Mouse (Mus musculus) lung, embryonic 14.5 days (tissue): Measurements from ENCODE around the gene Impg2. TPM values are rescaled to one million over a fixed set of nuclear protein-coding genes. Genes with fewer than 3 reads are reported as not detected.

Experiments
- ATAC-seq: fragments of 200-750 bp; cut with Nextera tagmentation; 2 replicates; pipeline ENCODE4 v1.8.0; 2017; ENCODE audit warnings: mild to moderate bottlenecking, moderate TSS enrichment, moderate library complexity; ENCODE audit not compliant: insufficient read depth
- DNase-seq: peaks from one replicate; pipeline ENCODE4 v3.0.0-alpha.2; 2015
- H3K27ac ChIP-seq: fragments of 300-500 bp; sonication (generic); 2 replicates; pipeline ENCODE4 v1.5.1; 2014; ENCODE audit warnings: low read depth, mild to moderate bottlenecking, moderate library complexity
- H3K27me3 ChIP-seq: fragments of 300-500 bp; sonication (generic); 2 replicates; pipeline ENCODE4 v1.6.1; 2014; ENCODE audit warnings: low read length, control low read depth; ENCODE audit not compliant: insufficient read depth
- H3K36me3 ChIP-seq: fragments of 300-500 bp; sonication (generic); 2 replicates; pipeline ENCODE4 v1.6.1; 2014; ENCODE audit warnings: control low read depth; ENCODE audit not compliant: insufficient read depth
- H3K4me1 ChIP-seq: fragments of 300-500 bp; sonication (generic); 2 replicates; pipeline ENCODE4 v1.6.1; 2014; ENCODE audit warnings: antibody characterized with exemption, control low read depth; ENCODE audit not compliant: insufficient read depth
- H3K4me2 ChIP-seq: fragments of 300-500 bp; sonication (generic); 2 replicates; pipeline ENCODE4 v1.6.1; 2014; ENCODE audit warnings: mild to moderate bottlenecking
- H3K4me3 ChIP-seq: fragments of 300-500 bp; sonication (generic); 2 replicates; pipeline ENCODE4 v1.5.1; 2014; ENCODE audit warnings: low read depth, low read length
- H3K9ac ChIP-seq: fragments of 300-500 bp; sonication (generic); 2 replicates; pipeline ENCODE4 v1.6.1; 2014
- H3K9me3 ChIP-seq: fragments of 300-500 bp; sonication (generic); 2 replicates; pipeline ENCODE4 v1.6.1; 2016; ENCODE audit warnings: low read depth, low read length, control low read depth
- CTCF ChIP-seq: IDR thresholded peaks from 2 replicates; pipeline ENCODE4 v1.5.1; 2016; ENCODE audit warnings: antibody characterized with exemption, low read depth
- WGBS: fragments of 180-500 bp; shearing (Covaris S2); extraction: QIAGEN DNeasy Blood & Tissue Kit; methylation state at CpG from one replicate; pipeline ENCODE4 v1.1.7; 2014; 5-methylcytosine and 5-hydroxymethylcytosine counted together
- polyA plus RNA-seq: library from polyadenylated mRNA; unstranded; fragments of >200 nt; fragmentation: Nextera tagmentation; extraction: Ambion mirVana; gene quantifications from 2 replicates; pipeline ENCODE4 v1.2.1, GENCODE M21; 2014

Gene Impg2
- polyA plus RNA-seq, 1 experiment from 2014 or later: 0.09 TPM

DNA sequence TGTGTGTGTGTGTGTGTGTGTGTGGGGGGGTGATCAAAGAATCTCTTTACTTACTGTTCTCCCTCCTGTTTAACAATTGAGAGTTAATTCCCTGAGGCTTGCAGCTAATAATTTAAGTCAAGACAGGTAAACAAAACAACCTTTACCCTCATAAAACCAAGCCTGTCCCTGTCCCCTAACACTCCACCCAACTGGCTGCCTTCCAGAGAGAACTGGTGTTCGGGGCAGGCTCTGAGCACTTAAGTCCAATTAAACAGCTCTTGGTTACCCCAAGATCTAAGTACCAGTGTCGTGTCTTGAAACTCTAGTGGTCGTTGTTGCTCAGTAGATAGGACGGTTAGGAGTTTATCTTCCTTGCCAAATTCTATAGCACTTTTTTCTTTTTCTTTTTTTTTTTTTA lies 77.2 kb downstream of the Impg2 start:
- no peak overlapping the region for H3K4me2 ChIP-seq
- no peaks in the 10 kb centered on the region for H3K9me3 ChIP-seq
- H3K4me1 ChIP-seq: no peaks in the 10 kb centered on the region
- H3K9ac ChIP-seq: no peak overlapping the region
- no peak for ATAC-seq
- WGBS: 54% methylated on average over 4 of the region's 4 CpGs
- DNase-seq: no peak
- no peaks in the 10 kb centered on the region for H3K36me3 ChIP-seq
- no peak for TF ChIP-seq CTCF
- no peaks in the 10 kb centered on the region for H3K27me3 ChIP-seq
- H3K27ac ChIP-seq: no peak overlapping the region
- no peak overlapping the region for H3K4me3 ChIP-seq

DNA sequence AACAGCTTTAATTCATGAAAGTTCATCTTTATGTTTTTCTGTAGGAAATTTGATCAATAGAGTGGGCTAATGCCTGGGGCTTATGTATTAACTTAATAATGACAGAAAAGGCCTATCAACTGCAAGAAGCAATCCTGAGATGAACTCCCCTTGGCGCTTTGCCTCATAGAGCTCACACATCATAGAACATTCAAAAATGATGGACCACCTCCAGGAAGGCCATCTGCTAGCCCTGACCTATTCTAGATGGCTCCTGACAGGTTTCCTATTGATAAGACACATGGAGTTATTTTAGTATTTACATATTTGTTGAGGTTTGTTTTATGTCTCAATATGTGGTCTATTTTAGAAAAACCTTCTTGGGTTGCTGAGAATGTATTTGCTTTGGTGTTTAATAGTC lies 79.2 kb downstream of the Impg2 start:
- H3K4me3 ChIP-seq: no peak overlapping the region
- no peak overlapping the region for H3K27ac ChIP-seq
- no peak for TF ChIP-seq CTCF
- no peaks in the 10 kb centered on the region for H3K27me3 ChIP-seq
- 91% methylated on average over 1 of the region's 1 CpGs for WGBS
- no peak for DNase-seq
- H3K4me2 ChIP-seq: no peak overlapping the region
- no peaks in the 10 kb centered on the region for H3K4me1 ChIP-seq
- H3K9ac ChIP-seq: no peak overlapping the region
- H3K36me3 ChIP-seq: no peaks in the 10 kb centered on the region
- H3K9me3 ChIP-seq: no peaks in the 10 kb centered on the region
- ATAC-seq: no peak

DNA sequence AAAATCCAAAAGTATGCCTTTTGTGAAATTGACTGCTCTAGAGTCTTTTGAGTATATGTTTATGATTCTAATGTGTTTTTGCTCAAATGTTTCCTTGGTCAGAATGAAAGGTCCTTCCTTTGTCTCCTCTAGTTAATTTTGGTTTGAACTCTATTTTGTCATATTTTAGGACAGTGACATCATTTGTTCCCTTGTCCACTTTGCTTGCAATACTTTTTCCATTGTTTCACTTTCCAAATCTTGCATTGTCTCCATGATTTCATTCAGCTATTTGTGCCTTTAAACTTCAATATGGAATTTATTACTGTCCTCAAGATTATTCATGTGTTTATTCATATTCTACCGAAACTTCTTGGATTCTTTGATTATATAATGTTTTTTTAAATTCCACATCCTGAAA lies 79.8 kb downstream of the Impg2 start:
- no peak for ATAC-seq
- no peaks in the 10 kb centered on the region for H3K36me3 ChIP-seq
- no peaks in the 10 kb centered on the region for H3K27me3 ChIP-seq
- no peaks in the 10 kb centered on the region for H3K4me1 ChIP-seq
- no peak overlapping the region for H3K9ac ChIP-seq
- H3K9me3 ChIP-seq: no peaks in the 10 kb centered on the region
- no peak for TF ChIP-seq CTCF
- no peak overlapping the region for H3K4me3 ChIP-seq
- H3K4me2 ChIP-seq: no peak overlapping the region
- H3K27ac ChIP-seq: no peak overlapping the region
- WGBS: 60% methylated on average over 1 of the region's 1 CpGs
- no peak for DNase-seq

DNA sequence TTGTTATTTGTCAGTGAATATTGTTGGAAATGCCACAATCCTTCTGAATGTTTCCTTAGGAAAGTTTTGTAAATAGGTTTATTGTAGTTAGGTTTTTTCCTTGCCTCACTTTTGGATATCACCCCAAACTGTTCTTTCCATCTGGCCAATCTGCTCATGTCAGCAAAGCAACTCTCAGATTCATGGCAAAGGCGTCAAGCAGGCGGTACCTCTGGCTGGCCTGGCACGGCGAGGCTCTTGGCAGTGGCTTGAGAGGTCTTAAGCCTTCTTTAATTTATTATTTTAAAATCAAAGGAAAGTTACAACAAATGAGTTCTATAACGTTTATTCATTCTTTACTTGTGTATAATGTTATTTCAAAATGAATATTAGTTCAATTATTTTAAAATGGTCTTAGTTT lies 82.0 kb downstream of the Impg2 start:
- 79% methylated on average over 5 of the region's 5 CpGs for WGBS
- no peak for DNase-seq

DNA sequence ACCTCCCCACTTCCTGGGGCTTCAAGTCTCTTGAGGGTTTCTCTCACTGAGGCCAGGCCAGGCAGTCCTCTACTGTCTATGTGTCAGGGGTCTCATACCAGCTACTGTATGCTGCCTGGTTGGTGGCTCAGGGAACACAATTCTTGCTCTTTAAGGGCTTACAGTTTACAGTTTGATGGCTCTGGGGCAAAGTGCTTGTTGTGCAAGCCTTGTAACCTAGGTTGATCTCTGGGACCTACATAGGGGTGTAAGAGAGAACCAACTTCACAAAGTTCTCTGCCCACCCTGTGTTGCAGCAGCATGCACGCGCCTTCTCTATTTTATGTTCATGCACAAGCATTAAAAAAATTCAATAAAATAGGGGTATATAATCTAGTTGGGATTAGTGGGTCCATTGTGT lies 82.9 kb downstream of the Impg2 start:
- no peak overlapping the region for H3K4me3 ChIP-seq
- no peaks in the 10 kb centered on the region for H3K4me1 ChIP-seq
- ATAC-seq: no peak
- no peak overlapping the region for H3K4me2 ChIP-seq
- no peak for DNase-seq
- 89% methylated on average over 2 of the region's 2 CpGs for WGBS
- no peak for TF ChIP-seq CTCF
- H3K27ac ChIP-seq: no peak overlapping the region
- H3K9ac ChIP-seq: no peak overlapping the region
- H3K36me3 ChIP-seq: no peaks in the 10 kb centered on the region
- no peaks in the 10 kb centered on the region for H3K27me3 ChIP-seq
- no peaks in the 10 kb centered on the region for H3K9me3 ChIP-seq

More for the DNA sequence above, 82.0 kb downstream of the Impg2 start:
- Histone ChIP-seq H3K9ac (no peak overlapping the region), H3K9me3 (no peaks in the 10 kb centered on the region), H3K4me2 (no peak overlapping the region), H3K27me3 (no peaks in the 10 kb centered on the region), H3K4me3 (no peak overlapping the region), H3K27ac (no peak overlapping the region), H3K36me3 (no peaks in the 10 kb centered on the region), H3K4me1 (no peaks in the 10 kb centered on the region)
- ATAC-seq: no peak
- TF ChIP-seq CTCF: no peak

DNA sequence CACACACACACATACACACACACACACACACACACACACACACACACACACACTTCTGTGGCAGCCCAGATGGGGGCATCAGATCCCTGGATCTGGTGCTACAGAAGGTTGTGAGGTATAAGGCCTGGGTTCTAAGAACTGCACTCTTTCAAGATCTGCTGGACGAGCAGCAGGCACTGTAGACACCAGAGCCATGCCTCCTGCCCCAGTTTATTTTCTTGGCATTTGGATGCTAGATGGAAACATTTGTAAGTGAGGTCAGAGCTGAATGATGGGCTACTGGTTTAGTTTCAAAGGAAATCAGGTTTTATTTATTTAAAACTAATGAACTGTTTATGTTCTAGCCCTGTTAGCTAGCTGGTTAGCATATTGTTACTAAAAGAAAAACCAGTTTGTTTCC lies 90.8 kb downstream of the Impg2 start:
- no peak overlapping the region for H3K4me3 ChIP-seq
- no peak overlapping the region for H3K9ac ChIP-seq
- no peaks in the 10 kb centered on the region for H3K4me1 ChIP-seq
- H3K27ac ChIP-seq: no peak overlapping the region
- DNase-seq: peak; percentile 58
- peak; percentile 57; the same call in 1 of the 2 replicates for ATAC-seq
- no peak; the same call in 1 of the 2 replicates for TF ChIP-seq CTCF
- H3K36me3 ChIP-seq: no peaks in the 10 kb centered on the region
- H3K27me3 ChIP-seq: no peaks in the 10 kb centered on the region
- H3K4me2 ChIP-seq: no peak overlapping the region
- WGBS: 39% methylated on average over 1 of the region's 1 CpGs
- H3K9me3 ChIP-seq: no peaks in the 10 kb centered on the region

DNA sequence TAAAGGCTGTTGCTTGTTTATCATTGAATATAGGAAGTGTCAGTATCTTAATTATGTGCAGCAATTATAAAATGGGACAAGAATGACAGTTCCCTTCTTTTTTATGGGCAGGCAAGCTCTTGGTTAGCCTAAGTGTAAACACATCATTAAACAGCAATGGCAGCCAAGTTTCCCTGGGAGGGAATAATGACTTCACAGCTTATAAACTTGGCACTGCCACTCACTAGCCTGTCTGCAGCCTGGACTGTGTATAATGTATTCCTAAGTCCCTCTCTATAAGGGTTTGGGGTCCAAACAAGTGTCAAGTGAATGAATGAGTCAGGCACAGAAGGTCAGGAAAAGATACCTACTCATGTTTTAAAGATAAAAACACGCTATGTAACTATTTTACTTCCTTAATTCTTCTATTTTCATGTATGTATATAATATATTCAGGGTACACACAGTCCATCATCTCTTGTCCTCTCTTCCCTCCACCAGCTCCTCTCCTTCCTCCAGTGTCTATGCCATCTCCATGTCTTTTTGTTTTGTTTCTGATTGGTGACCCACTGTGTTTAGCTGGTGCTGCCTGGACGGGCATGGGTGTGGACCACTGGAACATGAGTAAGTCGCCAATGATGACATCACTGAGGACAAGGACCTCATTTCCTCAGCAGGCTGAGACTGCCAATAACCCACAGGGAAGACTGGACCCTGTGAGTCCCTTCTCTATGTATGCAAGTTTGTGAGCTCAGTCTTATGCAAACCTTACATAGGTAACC lies 92.0 kb downstream of the Impg2 start:
- TF ChIP-seq CTCF: no peak
- H3K9ac ChIP-seq: no peak overlapping the region
- H3K4me1 ChIP-seq: no peaks in the 10 kb centered on the region
- whole genome bisulfite sequencing: 41% methylated on average over 3 of the region's 3 CpGs
- peak; percentile 92 for DNase-seq
- ATAC-seq: peak; percentile 94
- no peaks in the 10 kb centered on the region for H3K27me3 ChIP-seq
- H3K4me2 ChIP-seq: no peak overlapping the region
- H3K4me3 ChIP-seq: no peak overlapping the region
- no peaks in the 10 kb centered on the region for H3K36me3 ChIP-seq
- no peak overlapping the region for H3K27ac ChIP-seq
- H3K9me3 ChIP-seq: no peaks in the 10 kb centered on the region
